Mouse (Mus musculus): Measurements from ENCODE around the gene Pcnx. TPM values are rescaled to one million over a fixed set of nuclear protein-coding genes. Genes with fewer than 3 reads are reported as not detected.

Gene Pcnx
- polyA plus RNA-seq, 1 experiment from 2014 or later = 12.1 TPM

DNA sequence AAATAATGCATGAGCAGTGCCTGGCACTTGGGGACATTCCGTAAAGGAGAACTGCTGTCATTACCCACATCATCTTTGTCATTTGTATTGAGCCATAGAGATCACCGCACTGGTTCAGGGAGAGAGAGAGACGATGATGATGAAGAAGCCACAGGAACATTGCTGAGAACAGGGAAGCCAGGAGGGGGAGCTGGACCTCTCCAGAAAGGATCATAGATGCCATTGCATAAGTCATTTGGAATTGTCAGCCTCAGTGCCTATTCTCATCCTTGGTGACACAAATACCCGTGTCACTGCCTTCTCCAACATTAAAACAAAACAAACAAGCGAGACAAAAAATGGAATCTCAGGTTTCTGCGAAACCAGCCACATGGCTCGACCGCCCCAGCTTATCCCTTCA lies 23.7 kb upstream of the Pcnx start:
- no peak overlapping the region for H3K27ac ChIP-seq (replicated peaks)
- no peak for ATAC-seq (ENCODE audit: low FRiP score, low read depth)
- H3K36me3 ChIP-seq = no peaks in the 10 kb centered on the region
- no peak overlapping the region for H3K9ac ChIP-seq (replicated peaks)
- no peak overlapping the region for H3K4me3 ChIP-seq
- WGBS = 82% methylated on average over 8 of the region's 8 CpGs
- no peaks in the 10 kb centered on the region for H3K27me3 ChIP-seq
- no peak overlapping the region for H3K4me2 ChIP-seq (replicated peaks)
- no peaks in the 10 kb centered on the region for H3K9me3 ChIP-seq
- peaks cover 8% of the 10 kb centered on the region; the same call in 1 of the 2 replicates for H3K4me1 ChIP-seq

DNA sequence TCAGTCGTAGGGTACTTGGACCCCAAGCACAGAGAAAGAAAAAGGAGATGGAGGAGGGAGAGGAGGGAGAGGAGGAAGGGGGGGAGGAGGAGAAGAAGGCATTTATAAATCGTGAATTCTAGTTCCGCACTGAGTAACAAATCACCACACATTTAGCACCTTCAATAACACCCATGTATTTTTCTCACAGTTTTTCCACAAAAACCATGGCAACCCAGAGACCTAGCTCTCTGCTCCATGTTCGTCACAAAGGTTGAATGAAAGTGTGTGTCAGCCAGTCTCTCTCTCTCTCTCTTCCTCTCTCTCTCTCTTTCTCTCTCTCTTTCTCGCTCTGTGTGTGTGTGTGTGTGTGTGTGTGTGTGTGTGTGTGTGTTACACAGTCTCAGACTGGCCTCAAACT lies 22.4 kb upstream of the Pcnx start:
- Histone ChIP-seq H3K27ac (replicated peaks) (no peak overlapping the region), H3K27me3 (no peaks in the 10 kb centered on the region), H3K9me3 (no peaks in the 10 kb centered on the region), H3K9ac (replicated peaks) (no peak overlapping the region), H3K4me2 (replicated peaks) (no peak overlapping the region), H3K4me3 (no peak overlapping the region), H3K4me1 (peaks cover 8% of the 10 kb centered on the region; the same call in 1 of the 2 replicates), H3K36me3 (no peaks in the 10 kb centered on the region)
- no peak for ATAC-seq (ENCODE audit: low FRiP score, low read depth)
- 69% methylated on average over 5 of the region's 5 CpGs for WGBS

DNA sequence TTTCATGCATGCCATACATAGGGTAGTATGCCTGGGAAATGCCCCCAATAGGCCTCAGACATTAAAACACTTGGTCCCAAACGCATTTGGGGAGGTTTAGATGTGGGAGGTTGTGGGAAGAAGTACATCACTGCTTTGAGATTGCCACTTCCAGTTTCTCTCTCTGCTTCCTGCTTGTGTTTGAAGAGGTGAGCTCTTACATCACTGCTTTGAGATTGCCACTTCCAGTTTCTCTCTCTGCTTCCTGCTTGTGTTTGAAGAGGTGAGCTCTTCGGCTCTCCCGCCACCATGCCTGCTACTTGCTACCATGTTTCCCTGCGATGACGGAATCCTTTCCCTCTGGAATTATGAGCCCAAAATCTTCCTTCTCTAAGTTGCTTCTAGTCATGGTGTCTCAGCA lies 20.2 kb upstream of the Pcnx start:
- Histone ChIP-seq H3K4me1 (peaks cover 10% of the 10 kb centered on the region), H3K4me2 (replicated peaks) (no peak overlapping the region), H3K9ac (replicated peaks) (no peak overlapping the region), H3K27ac (replicated peaks) (no peak overlapping the region), H3K27me3 (no peaks in the 10 kb centered on the region), H3K4me3 (no peak overlapping the region), H3K9me3 (no peaks in the 10 kb centered on the region), H3K36me3 (no peaks in the 10 kb centered on the region)
- ATAC-seq (ENCODE audit: low FRiP score, low read depth) = no peak
- 94% methylated on average over 5 of the region's 5 CpGs for WGBS

DNA sequence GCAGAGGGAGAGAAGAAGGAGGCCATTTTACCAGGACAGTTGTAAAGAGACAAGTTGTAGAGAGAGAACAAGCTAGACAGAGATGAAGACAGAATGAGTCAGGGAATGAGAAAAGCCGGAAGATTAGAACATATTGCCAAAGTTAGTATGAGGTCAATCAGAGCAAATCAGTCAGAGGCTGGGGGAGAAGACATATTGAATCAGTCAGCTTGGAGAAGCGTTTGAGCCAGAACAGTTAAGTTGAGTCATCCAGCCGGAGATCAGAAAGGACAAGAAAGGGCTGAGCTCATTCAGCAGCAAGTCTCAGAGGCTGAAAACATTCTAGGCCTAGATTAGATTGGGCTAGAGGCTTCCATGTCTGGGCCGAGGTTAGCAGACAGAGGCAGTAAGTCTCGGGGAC lies 18.8 kb upstream of the Pcnx start:
- no peak overlapping the region for H3K4me2 ChIP-seq (replicated peaks)
- WGBS = 86% methylated on average over 5 of the region's 5 CpGs
- no peaks in the 10 kb centered on the region for H3K27me3 ChIP-seq
- no peak overlapping the region for H3K4me3 ChIP-seq
- no peak overlapping the region for H3K9ac ChIP-seq (replicated peaks)
- H3K9me3 ChIP-seq = no peaks in the 10 kb centered on the region
- ATAC-seq (ENCODE audit: low FRiP score, low read depth) = no peak
- H3K4me1 ChIP-seq = peaks cover 16% of the 10 kb centered on the region
- no peaks in the 10 kb centered on the region for H3K36me3 ChIP-seq
- H3K27ac ChIP-seq (replicated peaks) = no peak overlapping the region

DNA sequence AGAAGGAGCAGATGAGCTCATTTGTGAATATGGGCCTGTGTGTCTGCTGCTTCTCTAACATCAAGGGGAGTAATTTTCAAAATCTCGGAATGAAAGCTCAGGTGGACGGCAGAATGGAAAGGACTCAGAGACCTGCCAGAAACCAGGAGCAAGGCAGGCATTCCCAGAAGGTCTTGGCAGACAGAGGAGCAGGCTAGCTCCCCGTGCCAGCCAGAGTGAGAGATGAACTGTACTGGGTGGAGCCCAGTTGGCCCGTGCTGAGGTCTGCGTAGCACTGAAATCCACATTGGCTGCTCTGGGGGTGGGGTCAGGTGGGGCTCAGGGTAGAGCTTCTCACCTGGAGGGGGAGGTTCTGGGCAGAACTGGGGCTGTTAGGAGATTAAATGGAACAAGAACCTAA lies 16.3 kb upstream of the Pcnx start:
- Histone ChIP-seq H3K27ac (replicated peaks) (no peak overlapping the region), H3K36me3 (no peaks in the 10 kb centered on the region), H3K4me2 (replicated peaks) (no peak overlapping the region), H3K9me3 (no peaks in the 10 kb centered on the region), H3K9ac (replicated peaks) (no peak overlapping the region), H3K27me3 (peaks cover 3% of the 10 kb centered on the region; the same call in 1 of the 2 replicates), H3K4me1 (peaks cover 8% of the 10 kb centered on the region), H3K4me3 (no peak overlapping the region)
- WGBS = 84% methylated on average over 5 of the region's 5 CpGs
- no peak for ATAC-seq (ENCODE audit: low FRiP score, low read depth)

DNA sequence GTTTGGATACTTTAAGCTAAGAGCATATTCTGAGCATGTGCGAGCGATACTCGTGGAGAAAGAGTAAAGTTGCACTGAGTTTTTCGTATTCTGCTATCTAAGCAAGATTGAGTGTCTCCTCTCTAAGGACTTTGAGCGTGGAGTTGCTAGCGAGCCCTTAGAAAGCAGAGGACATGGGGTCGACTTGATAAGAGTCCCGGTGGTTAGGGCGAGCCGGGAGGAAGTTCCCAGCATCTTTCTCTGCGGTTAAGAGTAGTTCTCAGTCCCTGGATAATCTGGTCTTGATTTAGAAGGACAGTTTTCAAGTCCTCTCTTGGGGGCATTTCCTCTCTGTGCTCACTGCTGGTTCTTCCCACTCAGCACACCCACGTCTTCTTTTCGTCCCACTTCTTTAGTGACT lies 15.3 kb upstream of the Pcnx start:
- H3K27ac ChIP-seq (replicated peaks) = no peak overlapping the region

DNA sequence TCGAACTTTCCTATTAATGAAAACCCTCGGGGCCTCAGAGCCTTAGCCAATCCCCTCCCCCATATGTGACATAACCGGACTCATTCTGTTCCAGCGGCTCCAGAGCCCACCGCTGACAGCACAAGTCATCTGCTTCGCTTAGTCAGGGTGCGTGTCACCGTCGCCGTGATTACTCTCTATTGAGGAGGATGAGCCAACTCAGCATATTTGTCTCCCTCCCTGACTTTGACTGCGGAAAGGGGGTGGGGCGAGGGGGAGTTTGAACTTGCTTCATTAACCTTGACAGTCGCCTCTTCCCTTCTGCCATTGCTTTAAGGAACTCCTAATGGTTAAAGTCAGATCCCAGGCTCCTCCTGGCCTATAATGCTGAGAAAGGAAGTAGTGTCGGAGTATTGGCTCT lies 14.8 kb upstream of the Pcnx start:
- Histone ChIP-seq H3K4me1 (peaks cover 8% of the 10 kb centered on the region), H3K9me3 (no peaks in the 10 kb centered on the region), H3K4me3 (no peak overlapping the region), H3K36me3 (no peaks in the 10 kb centered on the region), H3K9ac (replicated peaks) (0 out of 2 replicates have a peak overlapping the region, but pooled peaks have one; percentile 11), H3K27me3 (peaks cover 3% of the 10 kb centered on the region; the same call in 1 of the 2 replicates), H3K27ac (replicated peaks) (no peak overlapping the region), H3K4me2 (replicated peaks) (peak overlapping the region; percentile 46)
- 5% methylated on average over 14 of the region's 14 CpGs for whole genome bisulfite sequencing
- ATAC-seq (ENCODE audit: low FRiP score, low read depth) = no peak

More for the DNA sequence above, 15.3 kb upstream of the Pcnx start:
- no peak overlapping the region for H3K9ac ChIP-seq (replicated peaks)
- H3K4me2 ChIP-seq (replicated peaks) = peak overlapping the region; percentile 46
- WGBS = 45% methylated on average over 13 of the region's 13 CpGs
- H3K36me3 ChIP-seq = no peaks in the 10 kb centered on the region
- H3K9me3 ChIP-seq = no peaks in the 10 kb centered on the region
- peaks cover 8% of the 10 kb centered on the region for H3K4me1 ChIP-seq
- ATAC-seq (ENCODE audit: low FRiP score, low read depth) = no peak
- H3K4me3 ChIP-seq = no peak overlapping the region
- peaks cover 3% of the 10 kb centered on the region; the same call in 1 of the 2 replicates for H3K27me3 ChIP-seq

DNA sequence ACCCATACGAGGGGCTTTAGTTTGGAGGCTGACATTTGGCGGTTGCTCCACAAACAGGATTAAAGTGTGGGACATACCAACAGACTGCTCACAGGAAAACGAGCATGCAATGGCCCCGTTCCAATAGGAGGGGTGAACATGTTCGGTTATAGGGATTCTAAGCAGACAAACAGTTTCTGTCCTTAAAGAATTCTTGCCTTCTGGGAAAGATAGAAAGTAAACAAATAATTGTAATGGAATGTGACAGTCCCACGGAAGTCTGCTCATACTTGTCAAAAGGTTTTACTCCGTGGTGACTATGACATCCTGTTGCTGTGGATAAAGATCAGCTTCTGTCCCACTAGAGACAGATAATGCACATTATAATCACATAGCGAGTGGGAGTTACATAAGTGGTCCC lies 10.2 kb upstream of the Pcnx start:
- H3K4me1 ChIP-seq = peaks cover 6% of the 10 kb centered on the region
- WGBS = 69% methylated on average over 8 of the region's 8 CpGs
- no peak overlapping the region for H3K4me2 ChIP-seq (replicated peaks)
- ATAC-seq (ENCODE audit: low FRiP score, low read depth) = no peak
- peaks cover 3% of the 10 kb centered on the region; the same call in 1 of the 2 replicates for H3K27me3 ChIP-seq
- no peak overlapping the region for H3K27ac ChIP-seq (replicated peaks)
- H3K4me3 ChIP-seq = no peak overlapping the region
- no peaks in the 10 kb centered on the region for H3K9me3 ChIP-seq
- H3K36me3 ChIP-seq = no peaks in the 10 kb centered on the region
- no peak overlapping the region for H3K9ac ChIP-seq (replicated peaks)

DNA sequence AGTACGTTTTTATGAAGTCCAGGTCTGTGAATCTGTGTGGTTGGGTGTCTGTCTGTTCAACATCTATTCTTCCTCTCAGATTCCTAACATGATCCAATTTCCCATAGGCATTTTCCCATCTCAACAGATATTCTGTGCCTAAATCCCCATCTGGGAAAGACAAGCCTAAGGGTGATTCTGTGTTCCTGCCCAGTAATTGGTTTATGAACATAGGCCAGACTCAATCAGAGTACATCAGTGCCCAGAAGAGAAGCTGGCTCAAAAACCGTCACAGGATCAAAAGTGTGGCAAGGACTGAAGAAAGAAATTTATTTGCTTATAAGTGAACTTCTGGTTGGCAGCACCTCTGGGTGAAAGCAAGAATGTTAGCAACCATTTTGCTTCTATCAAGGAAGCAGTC lies 7.3 kb upstream of the Pcnx start:
- Histone ChIP-seq H3K9ac (replicated peaks) (no peak overlapping the region), H3K9me3 (no peaks in the 10 kb centered on the region), H3K27me3 (no peaks in the 10 kb centered on the region), H3K27ac (replicated peaks) (no peak overlapping the region), H3K36me3 (no peaks in the 10 kb centered on the region), H3K4me2 (replicated peaks) (no peak overlapping the region), H3K4me1 (no peaks in the 10 kb centered on the region), H3K4me3 (no peak overlapping the region)
- no peak for ATAC-seq (ENCODE audit: low FRiP score, low read depth)
- WGBS = 84% methylated on average over 2 of the region's 2 CpGs

DNA sequence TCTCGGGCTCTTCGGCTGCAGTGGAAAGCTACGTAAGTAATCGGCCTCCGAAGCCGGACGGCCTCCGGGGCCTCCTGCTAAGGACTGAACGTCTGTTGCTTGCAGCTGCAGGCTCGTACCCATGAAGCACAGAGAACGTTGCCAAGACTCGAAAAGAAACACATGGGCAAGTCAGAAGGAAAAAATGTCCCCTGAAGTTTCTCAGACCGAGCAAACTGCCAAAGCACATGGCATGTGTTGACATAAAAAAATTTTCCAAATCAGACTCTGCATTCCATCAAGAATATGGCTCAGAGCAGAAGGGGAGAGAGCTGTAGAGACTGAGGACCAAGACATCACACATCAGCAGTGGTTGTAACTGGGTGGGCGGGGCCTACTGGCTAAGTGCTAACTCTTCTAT lies 6.8 kb upstream of the Pcnx start:
- Histone ChIP-seq H3K4me2 (replicated peaks) (no peak overlapping the region), H3K4me3 (no peak overlapping the region), H3K36me3 (no peaks in the 10 kb centered on the region), H3K27me3 (no peaks in the 10 kb centered on the region), H3K9ac (replicated peaks) (no peak overlapping the region), H3K9me3 (no peaks in the 10 kb centered on the region), H3K4me1 (no peaks in the 10 kb centered on the region), H3K27ac (replicated peaks) (no peak overlapping the region)
- WGBS = 86% methylated on average over 14 of the region's 14 CpGs
- ATAC-seq (ENCODE audit: low FRiP score, low read depth) = no peak

DNA sequence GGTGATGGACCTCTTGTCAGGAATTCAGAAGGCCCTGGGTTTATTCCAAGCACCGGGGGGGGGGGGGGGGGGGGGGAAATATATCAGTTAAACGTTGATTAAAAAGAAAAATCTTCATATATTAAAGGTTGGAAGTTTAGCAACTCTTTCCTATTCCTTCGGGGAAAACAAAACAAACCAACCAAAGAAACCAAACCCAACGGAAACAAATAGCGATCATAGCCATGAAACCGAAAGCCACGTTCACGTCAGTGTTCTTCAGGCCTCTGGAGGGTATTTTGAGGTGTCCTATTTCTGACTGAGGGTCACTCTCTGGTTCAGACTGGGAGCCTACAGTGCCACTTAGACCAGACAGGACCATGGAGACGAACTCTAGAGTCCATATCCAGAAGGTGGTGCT lies 6.3 kb upstream of the Pcnx start:
- Histone ChIP-seq H3K4me2 (replicated peaks) (no peak overlapping the region), H3K36me3 (no peaks in the 10 kb centered on the region), H3K27ac (replicated peaks) (no peak overlapping the region), H3K4me1 (no peaks in the 10 kb centered on the region), H3K4me3 (no peak overlapping the region), H3K27me3 (0 out of 2 replicates have a peak, but pooled peaks cover under 1% of the 10 kb centered on the region), H3K9me3 (no peaks in the 10 kb centered on the region), H3K9ac (replicated peaks) (no peak overlapping the region)
- no peak for ATAC-seq (ENCODE audit: low FRiP score, low read depth)
- WGBS = 88% methylated on average over 9 of the region's 9 CpGs

DNA sequence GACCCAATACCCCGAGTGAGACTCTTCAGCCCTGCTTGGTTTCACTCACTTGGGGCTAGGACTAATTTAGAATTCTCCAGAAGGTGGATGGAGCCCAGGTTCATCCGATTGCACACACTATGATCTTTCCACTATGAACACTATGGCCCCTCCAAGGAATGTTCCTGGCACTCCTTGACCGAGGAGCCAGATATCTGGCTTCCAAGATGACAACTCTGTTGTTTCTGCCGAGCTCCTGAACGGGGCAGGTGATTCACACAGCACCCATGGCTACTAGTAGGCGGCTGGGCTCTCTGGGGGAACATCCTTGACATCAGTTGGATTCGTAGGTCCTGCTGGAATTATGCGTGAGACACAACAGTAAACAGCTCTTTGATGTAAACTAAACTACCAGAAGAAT lies 4.8 kb upstream of the Pcnx start:
- WGBS = 86% methylated on average over 8 of the region's 8 CpGs
- H3K27ac ChIP-seq (replicated peaks) = no peak overlapping the region
- no peak overlapping the region for H3K4me2 ChIP-seq (replicated peaks)
- no peak overlapping the region for H3K4me3 ChIP-seq
- H3K36me3 ChIP-seq = no peaks in the 10 kb centered on the region
- H3K9me3 ChIP-seq = no peaks in the 10 kb centered on the region
- peaks cover 4% of the 10 kb centered on the region; the same call in 1 of the 2 replicates for H3K27me3 ChIP-seq
- no peak for ATAC-seq (ENCODE audit: low FRiP score, low read depth)
- 0 out of 2 replicates have a peak, but pooled peaks cover 2% of the 10 kb centered on the region for H3K4me1 ChIP-seq
- no peak overlapping the region for H3K9ac ChIP-seq (replicated peaks)

DNA sequence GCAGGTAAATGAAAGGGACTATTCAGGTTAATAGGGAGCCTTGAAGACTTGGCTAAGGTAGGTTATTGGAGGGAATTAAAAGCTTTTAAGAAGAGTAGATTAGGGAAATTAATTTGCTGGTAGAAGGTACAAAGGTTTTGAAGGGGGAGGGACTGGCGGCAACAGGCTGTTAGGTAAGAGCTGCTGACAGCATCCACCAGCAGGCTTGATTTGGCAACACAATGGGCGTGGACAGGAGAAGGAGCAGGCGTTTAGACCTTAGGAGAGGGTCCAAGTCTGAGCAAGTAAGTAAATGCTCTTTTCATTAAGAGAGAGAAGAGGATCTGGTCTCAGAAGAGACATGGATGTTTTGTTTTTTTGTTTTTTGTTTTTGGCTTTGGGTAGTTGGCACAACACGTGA lies 3.1 kb upstream of the Pcnx start:
- peaks cover 4% of the 10 kb centered on the region; the same call in 1 of the 2 replicates for H3K27me3 ChIP-seq
- WGBS = 55% methylated on average over 4 of the region's 4 CpGs
- H3K4me2 ChIP-seq (replicated peaks) = no peak overlapping the region
- no peaks in the 10 kb centered on the region for H3K36me3 ChIP-seq
- no peak overlapping the region for H3K27ac ChIP-seq (replicated peaks)
- H3K4me1 ChIP-seq = peaks cover 10% of the 10 kb centered on the region
- H3K4me3 ChIP-seq = no peak overlapping the region
- H3K9me3 ChIP-seq = no peaks in the 10 kb centered on the region
- no peak for ATAC-seq (ENCODE audit: low FRiP score, low read depth)
- H3K9ac ChIP-seq (replicated peaks) = no peak overlapping the region

All from midbrain, embryonic 12.5 days (tissue).